Mouse (Mus musculus) liver, embryonic 15.5 days (tissue): ENCODE measurements around the gene Atp1a2. TPM values are rescaled to one million over a fixed set of nuclear protein-coding genes. Genes with fewer than 3 reads are reported as not detected.

ENCODE experiments used
- ATAC-seq: fragments of 200-750 bp; cut with Nextera tagmentation; 2 replicates; pipeline ENCODE4 v1.8.0; 2017; ENCODE audit warnings: moderate number of reproducible peaks, mild to moderate bottlenecking, moderate library complexity; ENCODE audit not compliant: insufficient read depth
- H3K27ac ChIP-seq: fragments of 300-500 bp; sonication (generic); replicated peaks from 2 replicates; pipeline ENCODE4 v1.5.1; 2015; ENCODE audit warnings: mild to moderate bottlenecking, inconsistent platforms
- H3K27me3 ChIP-seq: fragments of 300-500 bp; sonication (generic); 2 replicates; pipeline ENCODE4 v1.6.1; 2015; ENCODE audit warnings: mild to moderate bottlenecking, inconsistent platforms
- H3K36me3 ChIP-seq: fragments of 300-500 bp; sonication (generic); replicated peaks from 2 replicates; pipeline ENCODE4 v1.6.1; 2015; ENCODE audit warnings: moderate library complexity, mild to moderate bottlenecking, inconsistent platforms
- H3K4me1 ChIP-seq: fragments of 300-500 bp; sonication (generic); replicated peaks from 2 replicates; pipeline ENCODE4 v1.6.1; 2015; ENCODE audit warnings: inconsistent platforms
- H3K4me2 ChIP-seq: fragments of 300-500 bp; sonication (generic); 2 replicates; pipeline ENCODE4 v1.6.1; 2015; ENCODE audit warnings: moderate library complexity, mild to moderate bottlenecking, inconsistent platforms
- H3K4me3 ChIP-seq: fragments of 300-500 bp; sonication (generic); replicated peaks from 2 replicates; pipeline ENCODE4 v1.5.1; 2015; ENCODE audit warnings: mild to moderate bottlenecking, inconsistent platforms
- H3K9ac ChIP-seq: fragments of 300-500 bp; sonication (generic); 2 replicates; pipeline ENCODE4 v1.6.1; 2015; ENCODE audit warnings: moderate library complexity, mild to moderate bottlenecking, inconsistent platforms
- H3K9me3 ChIP-seq: fragments of 300-500 bp; sonication (generic); replicated peaks from 2 replicates; pipeline ENCODE4 v1.6.1; 2016; ENCODE audit warnings: inconsistent platforms
- WGBS: fragments of 180-500 bp; shearing (Covaris S2); methylation state at CpG from one replicate; pipeline ENCODE4 v1.1.7; 2015; ENCODE audit warnings: mixed read lengths; ENCODE audit not compliant: insufficient replicate concordance; 5-methylcytosine and 5-hydroxymethylcytosine counted together
- polyA plus RNA-seq: library from polyadenylated mRNA; unstranded; fragments of >200 nt; fragmentation: Nextera tagmentation; extraction: Ambion mirVana; gene quantifications from 2 replicates; pipeline ENCODE4 v1.2.1, GENCODE M21; 2015

The Atp1a2 gene
- 0.39 and 0.40 TPM in 2 replicates for polyA plus RNA-seq

- H3K36me3 ChIP-seq = no peaks in the 10 kb centered on the region
- H3K4me2 ChIP-seq = no peak within 1 kb of the TSS; the same call in 1 of the 2 replicates
- 12% methylated on average over 16 of the region's 16 CpGs for WGBS
- peaks cover 8% of the 10 kb centered on the region for H3K4me1 ChIP-seq
- H3K9me3 ChIP-seq = no peaks in the 10 kb centered on the region
- no peak for ATAC-seq
- no peak within 1 kb of the TSS for H3K4me3 ChIP-seq
- peaks cover 60% of the 10 kb centered on the region for H3K27me3 ChIP-seq
- no peak within 1 kb of the TSS for H3K27ac ChIP-seq
- H3K9ac ChIP-seq = no peak within 1 kb of the TSS
These were observed at the start of gene Atp1a2 for GRCm38 (mm10) chr1:172297611-172298537. TSS of gene Atp1a2 (minus strand) at chr1:172298064.

GRCm38 (mm10) chr1:172347382-172347781, 49.5 kb upstream of the Atp1a2 start:
- 67% methylated on average over 12 of the region's 12 CpGs for WGBS
- Histone ChIP-seq H3K4me3 (no peak overlapping the region), H3K4me2 (no peak overlapping the region), H3K27ac (no peak overlapping the region), H3K36me3 (no peaks in the 10 kb centered on the region), H3K27me3 (peaks cover 50% of the 10 kb centered on the region), H3K9me3 (no peaks in the 10 kb centered on the region), H3K9ac (no peak overlapping the region), H3K4me1 (peaks cover 10% of the 10 kb centered on the region)
- ATAC-seq = no peak

- 63% methylated on average over 10 of the region's 10 CpGs for WGBS
- Histone ChIP-seq H3K4me1 (peaks cover 10% of the 10 kb centered on the region), H3K9me3 (no peaks in the 10 kb centered on the region), H3K27me3 (peaks cover 52% of the 10 kb centered on the region), H3K4me2 (no peak overlapping the region), H3K36me3 (no peaks in the 10 kb centered on the region), H3K9ac (no peak overlapping the region), H3K27ac (no peak overlapping the region), H3K4me3 (no peak overlapping the region)
- peak; percentile 32 for ATAC-seq
These were observed 48.8 kb upstream of the Atp1a2 start for GRCm38 (mm10) chr1:172346707-172347106.

GRCm38 (mm10) chr1:172344820-172345219, 47.0 kb upstream of the Atp1a2 start:
- Histone ChIP-seq H3K4me1 (peaks cover 21% of the 10 kb centered on the region), H3K4me2 (no peak overlapping the region), H3K9me3 (no peaks in the 10 kb centered on the region), H3K27ac (no peak overlapping the region), H3K27me3 (peaks cover 51% of the 10 kb centered on the region), H3K4me3 (no peak overlapping the region), H3K36me3 (no peaks in the 10 kb centered on the region), H3K9ac (no peak overlapping the region)
- WGBS = 56% methylated on average over 7 of the region's 7 CpGs
- no peak for ATAC-seq

GRCm38 (mm10) chr1:172343914-172344313, 46.0 kb upstream of the Atp1a2 start:
- H3K9ac ChIP-seq = no peak overlapping the region
- H3K4me3 ChIP-seq = no peak overlapping the region
- no peak for ATAC-seq
- no peak overlapping the region for H3K4me2 ChIP-seq
- H3K36me3 ChIP-seq = no peaks in the 10 kb centered on the region
- 45% methylated on average over 3 of the region's 3 CpGs for WGBS
- peaks cover 21% of the 10 kb centered on the region for H3K4me1 ChIP-seq
- H3K27ac ChIP-seq = no peak overlapping the region
- H3K9me3 ChIP-seq = no peaks in the 10 kb centered on the region
- H3K27me3 ChIP-seq = peaks cover 51% of the 10 kb centered on the region

GRCm38 (mm10) chr1:172342729-172343128, 44.9 kb upstream of the Atp1a2 start:
- peaks cover 57% of the 10 kb centered on the region for H3K27me3 ChIP-seq
- H3K9me3 ChIP-seq = no peaks in the 10 kb centered on the region
- H3K4me1 ChIP-seq = peaks cover 21% of the 10 kb centered on the region
- no peaks in the 10 kb centered on the region for H3K36me3 ChIP-seq
- 78% methylated on average over 3 of the region's 3 CpGs for WGBS
- no peak for ATAC-seq
- no peak overlapping the region for H3K27ac ChIP-seq
- H3K4me3 ChIP-seq = no peak overlapping the region
- H3K9ac ChIP-seq = no peak overlapping the region
- H3K4me2 ChIP-seq = no peak overlapping the region

GRCm38 (mm10) chr1:172341386-172341785, 43.5 kb upstream of the Atp1a2 start:
- peak; percentile 22; the same call in 1 of the 2 replicates for ATAC-seq
- H3K9ac ChIP-seq = no peak overlapping the region
- peak overlapping the region; percentile 49 for H3K4me3 ChIP-seq
- peaks cover 67% of the 10 kb centered on the region for H3K27me3 ChIP-seq
- H3K4me2 ChIP-seq = peak overlapping the region; percentile 71
- H3K4me1 ChIP-seq = peaks cover 12% of the 10 kb centered on the region
- H3K36me3 ChIP-seq = no peaks in the 10 kb centered on the region
- 20% methylated on average over 10 of the region's 10 CpGs for WGBS
- H3K9me3 ChIP-seq = no peaks in the 10 kb centered on the region
- H3K27ac ChIP-seq = no peak overlapping the region

- Histone ChIP-seq H3K4me1 (peaks cover 11% of the 10 kb centered on the region), H3K9ac (no peak within 1 kb of the TSS), H3K36me3 (no peaks in the 10 kb centered on the region), H3K9me3 (no peaks in the 10 kb centered on the region), H3K27me3 (peaks cover 71% of the 10 kb centered on the region), H3K4me2 (peak within 1 kb of the TSS; percentile 71), H3K27ac (no peak within 1 kb of the TSS), H3K4me3 (peak within 1 kb of the TSS; percentile 49)
- 3% methylated on average over 38 of the region's 38 CpGs for WGBS
- peak; percentile 65 for ATAC-seq
These were observed 43.0 kb upstream of the Atp1a2 start, which contains the start of gene Kcnj10 for GRCm38 (mm10) chr1:172340729-172341321. TSS of gene Kcnj10 (plus strand) at chr1:172341210.

GRCm38 (mm10) chr1:172337411-172338185, 39.7 kb upstream of the Atp1a2 start:
- Histone ChIP-seq H3K9ac (no peak overlapping the region), H3K4me1 (peaks cover 11% of the 10 kb centered on the region), H3K4me2 (no peak overlapping the region), H3K27me3 (peaks cover 90% of the 10 kb centered on the region), H3K9me3 (no peaks in the 10 kb centered on the region), H3K27ac (no peak overlapping the region), H3K4me3 (no peak overlapping the region), H3K36me3 (no peaks in the 10 kb centered on the region)
- 21% methylated on average over 2 of the region's 2 CpGs for WGBS
- ATAC-seq = no peak

- no peak overlapping the region for H3K9ac ChIP-seq
- no peak overlapping the region for H3K27ac ChIP-seq
- no peak overlapping the region for H3K4me2 ChIP-seq
- H3K36me3 ChIP-seq = no peaks in the 10 kb centered on the region
- H3K4me3 ChIP-seq = no peak overlapping the region
- H3K9me3 ChIP-seq = no peaks in the 10 kb centered on the region
- ATAC-seq = no peak
- WGBS = 39% methylated on average over 15 of the region's 15 CpGs
- H3K4me1 ChIP-seq = peaks cover 4% of the 10 kb centered on the region
- peaks cover 86% of the 10 kb centered on the region for H3K27me3 ChIP-seq
These were observed 37.9 kb upstream of the Atp1a2 start for GRCm38 (mm10) chr1:172335804-172336203.

GRCm38 (mm10) chr1:172333512-172333911, 35.6 kb upstream of the Atp1a2 start:
- no peaks in the 10 kb centered on the region for H3K9me3 ChIP-seq
- H3K4me3 ChIP-seq = no peak overlapping the region
- no peak overlapping the region for H3K4me2 ChIP-seq
- H3K36me3 ChIP-seq = no peaks in the 10 kb centered on the region
- WGBS = 25% methylated on average over 3 of the region's 3 CpGs
- H3K27ac ChIP-seq = no peak overlapping the region
- H3K9ac ChIP-seq = no peak overlapping the region
- H3K4me1 ChIP-seq = no peaks in the 10 kb centered on the region
- no peak for ATAC-seq
- H3K27me3 ChIP-seq = peaks cover 89% of the 10 kb centered on the region
